Mouse (Mus musculus) lung, postnatal 4 days (tissue): ENCODE measurements around the gene F13a1.

Experiments
- DNase-seq, 2 experiments: peaks; one replicate each; pipeline ENCODE4 v3.0.0; 2021

F13a1 gene

DNA sequence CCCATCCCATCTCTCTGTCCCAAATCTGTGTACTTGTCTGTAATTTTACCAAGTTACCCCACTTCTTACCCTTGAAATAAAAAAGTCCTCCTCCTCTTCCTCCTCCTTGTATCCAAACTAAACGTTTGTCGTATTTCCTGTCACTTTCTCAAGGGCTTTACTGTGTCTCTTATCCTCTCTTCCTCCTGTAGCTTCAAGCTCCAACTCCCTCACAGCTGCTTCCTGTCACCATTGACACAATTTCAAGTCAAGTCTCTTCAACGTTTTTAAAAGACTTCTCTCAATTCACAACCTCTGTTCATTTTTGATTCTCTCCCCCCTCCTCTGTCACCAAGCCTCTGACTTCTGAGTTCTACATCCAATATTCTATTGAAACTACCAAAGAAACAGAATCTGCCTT lies at the start of gene F13a1:
Gene F13a1 (minus strand): TSS at position 119 of the 400 bp plus-strand sequence.
- DNase-seq = no peak

DNA sequence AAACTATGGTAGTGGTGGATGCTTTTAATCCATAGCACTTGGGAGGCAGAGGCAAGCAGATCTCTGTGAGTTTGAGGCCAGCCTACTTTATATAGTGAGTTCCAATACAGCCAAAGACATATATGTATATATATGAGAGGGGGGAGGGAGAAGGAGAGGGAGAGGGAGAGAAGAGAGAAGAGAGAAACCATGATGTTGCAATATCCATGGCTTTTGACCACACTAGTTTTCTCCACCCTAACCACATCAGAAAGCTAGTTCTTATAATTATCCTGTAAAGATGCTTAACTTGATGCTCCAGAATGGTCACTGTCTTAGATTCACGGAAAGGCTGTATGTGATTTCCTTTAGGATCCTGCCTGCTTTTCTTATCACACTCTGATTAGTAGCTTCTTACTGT lies 41.6 kb upstream of the F13a1 start:
- DNase-seq = no peak

DNA sequence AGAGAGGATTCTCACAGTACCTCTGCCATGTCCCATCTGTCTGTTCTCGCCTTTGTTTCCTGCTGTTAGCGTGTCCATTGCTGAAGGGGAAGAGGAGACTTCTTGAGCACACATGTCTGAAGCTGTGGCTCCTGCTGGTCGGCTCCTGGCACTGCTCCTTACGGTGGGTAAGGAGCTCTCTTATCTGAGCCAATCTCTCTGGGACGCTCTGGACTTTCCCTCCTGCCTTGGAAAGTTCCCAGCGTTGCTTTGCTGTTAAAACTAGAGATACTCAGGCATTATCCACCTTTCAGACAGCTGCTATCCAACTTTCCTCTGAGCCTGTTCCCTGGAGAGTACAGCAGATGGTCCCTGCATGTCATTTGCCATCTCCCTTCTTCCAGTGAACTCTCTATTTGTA lies 39.1 kb upstream of the F13a1 start:
- no peak for DNase-seq

DNA sequence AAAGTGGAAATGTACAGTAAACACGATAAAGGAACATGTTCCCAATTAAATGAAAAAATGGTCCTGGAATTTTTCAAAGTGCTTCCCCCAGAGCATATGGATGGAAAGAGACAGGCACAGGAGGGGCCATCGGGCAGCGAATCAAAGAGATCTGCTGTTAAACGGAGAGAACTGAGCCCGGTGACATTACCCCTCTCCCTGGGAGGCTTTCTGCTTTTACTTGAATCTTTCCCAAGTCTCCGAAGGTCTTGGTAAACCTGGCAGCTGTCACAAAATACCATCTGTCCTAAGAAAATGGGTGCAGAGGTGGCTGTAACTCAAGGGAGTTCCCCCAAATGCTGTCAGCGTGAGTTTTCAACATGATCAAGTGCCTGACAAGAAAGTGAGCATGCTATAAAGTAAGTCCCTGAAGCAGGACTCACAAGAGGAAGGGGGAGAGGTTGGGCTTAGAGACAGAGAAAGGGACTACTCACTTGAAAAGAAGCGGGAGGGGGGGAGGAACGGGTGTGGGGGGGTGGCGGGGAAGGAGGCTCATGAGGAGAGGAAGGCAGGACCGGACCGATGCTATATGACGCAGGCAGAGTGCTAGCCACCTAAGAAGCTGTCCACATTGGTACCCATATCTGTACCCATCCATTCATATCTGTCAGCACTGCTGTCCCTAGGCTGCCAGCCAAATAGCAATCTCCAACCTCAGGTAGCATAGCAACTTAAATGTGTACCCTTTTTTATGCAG lies 31.6 kb upstream of the F13a1 start:
- DNase-seq = no peak

DNA sequence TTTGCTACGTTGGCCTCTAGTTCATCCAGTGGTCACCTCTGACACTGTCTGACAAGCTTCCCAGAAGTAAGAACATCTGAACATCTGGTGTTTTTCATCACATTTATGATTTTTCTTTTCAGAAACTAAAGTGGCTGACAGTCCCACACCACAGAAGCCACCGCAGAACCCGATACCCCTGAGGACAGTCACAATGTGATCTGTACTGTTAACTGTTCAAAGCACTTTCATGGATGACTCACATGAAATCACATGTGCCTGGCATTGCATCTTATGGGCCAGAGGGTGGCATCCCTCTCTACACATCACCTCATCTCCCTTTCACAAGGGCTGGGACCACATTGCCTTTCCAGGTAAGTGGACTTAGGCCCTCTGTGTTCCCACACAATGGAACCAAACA lies 21.3 kb upstream of the F13a1 start:
- DNase-seq = no peak

DNA sequence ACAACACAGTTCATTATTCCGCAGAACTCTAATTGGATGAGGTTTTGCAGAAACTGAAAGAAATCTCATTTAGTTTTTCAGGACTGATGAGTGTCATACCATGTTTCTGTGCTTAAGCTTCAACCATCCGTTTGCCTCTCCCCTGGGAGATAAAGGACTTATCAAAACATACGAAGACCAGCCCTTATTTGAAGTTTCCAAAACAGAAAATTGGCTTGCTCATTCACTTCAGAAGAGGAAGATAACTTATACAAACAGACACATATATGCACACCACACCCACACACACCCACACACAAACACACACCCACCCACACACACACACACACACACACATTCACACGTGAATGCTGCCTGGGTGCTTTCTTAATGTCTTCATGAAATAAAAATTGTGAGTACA lies 20.8 kb upstream of the F13a1 start:
- DNase-seq = no peak

DNA sequence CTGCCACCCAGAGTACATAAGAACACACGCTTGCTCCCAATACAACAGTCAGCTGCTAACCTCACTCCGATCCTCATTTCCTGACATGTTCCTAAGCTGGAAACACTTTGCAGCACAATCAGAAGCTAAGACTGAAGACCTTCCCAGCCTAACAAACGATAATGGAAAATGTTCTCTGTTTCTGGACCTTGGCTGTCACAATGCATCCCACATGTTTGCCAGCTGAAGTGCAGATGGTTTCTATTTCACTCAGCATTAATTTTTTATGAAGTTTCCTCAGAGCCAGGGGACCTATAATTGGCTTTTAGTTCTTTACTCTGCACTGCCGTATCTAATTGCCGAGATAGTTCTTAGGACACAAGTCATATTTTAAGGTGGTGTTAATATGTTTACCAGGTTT lies 10.8 kb upstream of the F13a1 start:
- peak in 1 of 2 experiments; percentile 42 for DNase-seq

DNA sequence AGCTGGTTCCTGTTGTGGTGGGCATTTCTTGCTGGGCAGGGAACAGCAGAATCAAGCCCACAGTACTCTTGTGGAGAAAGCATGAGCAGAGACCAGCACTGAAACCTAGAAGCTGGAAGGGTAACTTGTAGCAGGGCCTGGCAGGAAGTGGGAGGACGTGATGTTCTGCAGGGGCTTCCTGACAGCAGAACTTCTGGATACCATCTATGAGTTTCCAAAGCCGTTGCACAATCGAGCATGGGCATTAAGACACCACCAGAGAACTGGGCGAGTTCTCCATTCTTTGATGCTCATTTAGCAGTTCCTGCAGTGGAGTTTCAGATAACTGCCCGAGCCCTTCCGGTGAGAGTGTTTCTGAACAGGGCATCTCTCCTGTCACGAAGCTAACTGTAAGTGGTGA lies 6.6 kb upstream of the F13a1 start:
- DNase-seq = peak; percentile 36 to 40

DNA sequence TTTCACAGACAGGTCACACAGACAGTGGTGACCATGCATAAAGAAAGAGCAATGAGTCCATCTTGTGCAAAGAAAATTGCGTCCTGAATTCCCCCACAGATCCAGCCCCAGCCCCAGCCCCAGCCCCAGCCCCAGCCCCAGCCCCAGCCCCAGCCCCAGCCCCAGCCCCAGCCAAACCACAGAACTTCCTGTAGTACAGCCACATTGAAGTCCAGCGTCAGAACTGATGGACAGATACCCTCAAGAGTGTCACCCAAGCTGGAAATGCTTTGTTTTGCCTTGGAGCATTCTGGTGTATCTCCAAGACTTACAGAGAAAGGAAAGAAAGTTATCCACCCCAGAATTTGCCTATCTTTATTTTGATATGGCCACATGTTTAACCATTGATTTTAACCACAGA lies 413 bp downstream of the F13a1 start:
- DNase-seq = no peak

DNA sequence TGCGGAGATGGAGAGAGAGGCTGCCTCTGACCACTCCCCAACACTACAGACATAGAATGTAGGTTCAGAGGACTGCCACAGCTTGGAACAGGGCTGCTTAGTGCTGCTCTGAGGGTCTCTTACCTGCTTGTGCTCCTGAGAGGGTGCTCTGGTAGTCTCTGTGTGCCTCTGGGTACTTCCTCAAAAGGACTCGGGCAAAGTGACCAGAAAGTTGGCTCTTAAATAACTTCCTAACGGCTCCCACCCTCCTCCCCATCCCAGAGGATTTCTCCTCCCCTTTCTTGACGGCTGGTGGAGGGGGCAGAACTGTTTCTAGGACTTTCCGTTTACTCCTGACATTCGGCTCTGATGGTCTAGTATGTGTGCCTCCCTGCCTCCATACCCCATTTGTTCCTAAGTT lies 1.0 kb downstream of the F13a1 start:
- DNase-seq = no peak

DNA sequence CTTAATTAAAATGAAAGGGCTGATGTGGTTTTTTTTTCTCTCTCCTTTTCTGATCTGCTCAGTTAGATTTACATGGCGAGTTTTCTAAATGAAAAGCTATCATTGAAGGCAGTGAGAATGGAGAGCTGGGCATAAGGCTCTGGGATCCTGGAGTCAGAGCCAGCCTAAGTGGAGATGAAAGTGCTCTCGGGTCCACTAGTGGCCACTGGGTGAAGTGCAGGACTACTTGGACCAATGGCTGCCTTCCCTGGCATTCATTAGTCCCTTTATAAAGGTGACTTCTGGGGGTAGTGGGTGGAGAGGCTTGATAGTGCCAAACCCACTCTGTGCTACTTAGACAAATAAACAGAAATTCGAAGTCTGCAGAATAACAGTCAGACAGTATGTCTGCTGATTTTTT lies 5.0 kb downstream of the F13a1 start:
- peak in 1 of 2 experiments; percentile 34 for DNase-seq

DNA sequence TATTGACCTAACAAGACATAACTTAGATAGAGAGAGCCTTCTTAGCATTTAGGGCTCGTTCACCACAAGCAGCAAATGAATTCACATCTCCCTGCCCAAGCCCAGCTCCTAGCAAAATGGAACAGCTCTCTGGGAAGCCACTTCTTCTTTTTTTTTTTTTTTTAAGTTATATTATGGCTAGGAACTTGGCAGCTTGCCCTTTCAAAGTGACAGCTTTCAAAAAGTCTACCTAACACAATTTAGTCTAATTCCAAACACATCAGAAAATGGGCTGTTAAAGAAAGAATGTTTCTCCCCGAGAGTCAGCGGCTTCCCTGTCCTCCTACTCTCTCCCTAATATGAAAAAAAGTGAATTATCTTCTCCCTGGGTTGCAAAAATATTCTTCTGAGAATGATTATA lies 15.3 kb downstream of the F13a1 start:
- no peak for DNase-seq

DNA sequence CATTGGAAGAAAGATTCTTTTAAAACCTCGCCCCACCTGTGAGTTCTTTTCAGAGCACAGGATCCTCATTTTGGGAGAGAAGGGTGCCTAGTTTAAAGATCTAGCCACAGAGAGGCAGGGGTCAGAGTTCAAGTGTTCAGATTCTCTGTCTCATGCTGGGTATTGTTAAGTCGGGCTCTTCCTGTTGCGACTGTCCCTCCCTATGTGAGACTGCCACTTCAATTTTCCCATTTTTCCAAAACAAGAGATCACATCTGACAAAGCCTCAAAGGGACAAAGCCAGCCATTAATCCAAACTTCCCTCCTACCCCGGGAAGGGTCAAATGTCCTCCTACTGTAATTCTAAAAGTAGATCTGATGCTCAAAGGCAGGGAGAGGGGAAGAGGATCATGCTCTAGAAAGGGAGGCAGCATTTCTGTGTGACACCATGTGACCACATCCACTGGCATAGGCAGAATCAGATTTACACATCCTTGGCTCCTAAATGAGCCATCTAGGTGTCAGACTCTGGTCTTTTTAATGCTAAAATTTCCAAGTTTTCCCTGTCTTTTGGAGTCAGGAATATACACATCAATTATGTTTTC lies 24.0 kb downstream of the F13a1 start:
- no peak for DNase-seq

DNA sequence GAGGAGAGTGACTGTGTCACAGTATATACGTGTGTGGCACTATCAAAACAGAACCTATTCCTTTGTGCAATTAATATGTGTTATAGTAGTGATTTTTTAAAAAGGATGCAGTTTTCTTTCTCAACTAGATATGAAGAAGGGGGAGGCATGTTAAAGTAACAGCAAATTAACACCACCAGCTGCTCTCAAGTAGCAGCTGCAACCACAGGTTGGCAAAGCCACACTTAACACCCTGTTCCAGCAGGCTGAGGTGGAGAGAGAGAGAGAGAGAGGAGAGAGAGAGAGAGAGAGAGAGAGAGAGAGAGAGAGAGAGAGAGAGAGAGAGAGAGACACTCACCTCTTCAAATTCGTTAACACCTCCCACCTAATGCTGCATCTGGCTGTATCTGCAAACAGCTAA lies 28.5 kb downstream of the F13a1 start:
- DNase-seq = no peak

DNA sequence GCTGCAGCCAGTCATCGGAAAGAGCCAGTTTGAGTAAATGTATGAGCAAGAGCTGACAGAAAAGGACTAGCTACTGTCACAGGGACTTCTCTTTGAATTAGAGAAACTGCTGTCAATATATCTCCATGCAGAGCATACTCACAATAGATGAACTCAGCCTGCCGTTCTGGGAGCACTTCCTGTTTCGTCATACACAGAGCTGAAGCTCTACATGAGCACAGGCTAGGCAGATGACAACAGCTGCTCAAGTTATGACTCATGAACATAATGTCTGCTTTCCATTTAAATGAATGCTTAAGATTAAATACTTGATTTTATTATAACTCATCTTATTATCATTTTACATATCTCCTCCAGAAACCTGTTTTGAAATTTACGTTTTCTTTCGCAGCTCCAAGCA lies 39.3 kb downstream of the F13a1 start:
- no peak for DNase-seq

DNA sequence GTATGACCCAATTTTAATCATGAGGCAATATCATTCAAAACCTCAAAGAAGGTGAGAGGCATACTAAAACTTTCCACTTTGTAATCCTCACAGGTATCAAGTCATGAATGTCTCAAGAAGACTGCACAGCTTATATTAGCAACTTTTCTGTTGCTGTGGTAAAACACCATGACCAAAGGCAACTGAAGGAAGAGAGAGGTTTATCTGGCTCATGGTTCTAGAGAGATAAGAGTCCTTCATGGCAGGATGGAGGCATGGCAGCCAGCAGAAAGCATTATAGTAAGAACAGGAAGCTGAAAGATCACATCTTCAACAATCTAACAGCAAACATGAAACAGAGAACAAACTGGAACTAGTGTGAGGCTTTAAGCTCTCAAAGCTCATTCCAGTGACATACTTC lies 43.8 kb downstream of the F13a1 start:
- no peak for DNase-seq

DNA sequence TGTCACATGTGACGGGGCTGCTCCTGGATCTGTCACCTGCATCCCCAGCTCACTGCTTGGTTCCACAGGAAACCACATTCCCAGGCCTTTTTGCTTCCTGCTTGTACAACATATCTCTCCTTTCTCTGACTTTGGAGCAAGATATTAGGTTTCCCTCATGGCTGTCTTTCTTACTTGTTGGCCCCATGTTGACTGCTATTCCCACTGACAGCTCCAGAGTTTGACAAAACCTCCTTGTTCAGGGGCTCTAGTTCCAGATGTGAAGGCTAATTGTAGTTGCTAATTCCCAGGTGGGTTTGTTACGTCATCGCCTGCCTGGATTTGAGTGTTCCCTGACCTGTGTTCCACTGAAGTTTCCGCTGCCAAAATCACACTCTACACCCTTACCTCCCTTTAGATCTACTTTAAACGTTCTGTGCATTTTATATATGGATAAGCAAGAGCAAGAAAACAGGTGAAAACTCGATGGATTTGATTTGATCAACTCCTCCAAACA lies 50.8 kb downstream of the F13a1 start:
- no peak for DNase-seq

DNA sequence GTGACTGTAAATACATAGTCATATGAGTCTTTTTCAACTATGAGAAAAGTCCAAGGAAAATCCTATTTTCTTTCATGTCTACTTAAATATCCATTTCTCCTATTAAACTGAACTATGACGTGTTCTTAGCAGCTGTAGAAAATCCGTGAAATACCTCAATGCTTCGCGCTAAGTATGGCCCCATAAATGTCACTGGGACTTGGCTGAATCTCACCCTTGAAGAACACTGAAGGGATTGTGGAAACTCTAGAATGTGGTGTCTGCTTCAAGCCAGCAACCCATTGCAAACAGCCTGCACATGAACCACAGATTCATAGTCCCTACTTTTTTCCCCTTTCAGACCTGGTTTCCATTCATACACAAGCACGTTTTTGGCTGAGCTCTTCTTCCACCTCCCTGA lies 56.5 kb downstream of the F13a1 start:
- DNase-seq = no peak

DNA sequence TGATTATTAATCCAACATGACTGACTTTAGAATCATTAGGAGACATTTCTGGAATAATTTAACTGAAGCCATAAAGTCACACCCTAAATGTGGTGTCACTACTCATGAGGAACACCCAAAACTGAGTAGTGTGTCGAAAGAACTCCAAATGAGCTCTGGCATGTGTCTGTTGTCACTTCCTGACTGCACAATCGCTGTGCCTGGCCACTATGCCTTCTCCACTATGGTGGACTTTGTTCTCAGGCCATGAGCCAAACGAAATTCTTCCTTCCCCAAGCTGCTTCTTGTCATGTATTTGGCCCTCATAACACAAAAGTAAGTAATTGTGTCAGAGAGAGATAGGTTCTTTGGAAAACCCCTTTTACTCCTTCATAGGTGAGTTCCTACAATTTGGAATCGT lies 61.7 kb downstream of the F13a1 start:
- no peak for DNase-seq

DNA sequence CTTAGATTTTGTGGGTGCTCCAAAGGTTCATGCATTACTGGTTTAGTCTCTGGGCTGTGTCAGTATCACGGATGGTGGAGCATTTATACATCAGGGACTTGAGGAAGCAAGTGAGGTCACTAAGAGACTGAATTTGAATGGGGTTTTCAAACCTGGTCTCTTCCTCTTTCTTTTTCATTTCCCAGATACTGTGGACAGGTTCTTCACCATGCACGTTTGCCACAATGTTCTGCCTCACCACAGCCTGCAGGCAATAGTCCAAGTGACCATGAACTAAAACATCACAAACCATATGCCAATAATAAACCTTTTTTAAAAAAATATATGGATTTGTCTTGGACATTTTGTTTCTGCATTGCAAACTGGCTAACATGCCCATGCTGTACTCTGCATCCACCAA lies 77.0 kb downstream of the F13a1 start:
- DNase-seq = no peak

DNA sequence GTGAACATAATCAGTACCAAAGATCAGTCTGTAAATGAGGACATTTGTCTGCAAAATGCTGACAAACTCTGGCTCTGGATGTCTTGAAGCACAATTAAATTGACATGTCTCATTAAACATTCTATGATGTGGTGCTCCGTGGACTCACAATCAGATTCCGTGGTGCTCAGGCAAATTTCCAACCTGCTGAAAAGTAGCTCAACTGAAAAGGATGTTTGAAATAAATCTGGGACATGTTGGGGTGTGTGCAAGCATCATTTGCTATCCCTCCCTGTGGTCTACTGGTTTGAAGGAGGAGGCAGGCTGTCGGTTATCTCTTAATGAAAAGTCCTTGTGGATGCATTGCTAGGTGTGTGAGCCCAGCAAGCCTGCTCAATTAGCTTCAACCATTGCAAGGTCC lies 77.8 kb downstream of the F13a1 start:
- no peak for DNase-seq

DNA sequence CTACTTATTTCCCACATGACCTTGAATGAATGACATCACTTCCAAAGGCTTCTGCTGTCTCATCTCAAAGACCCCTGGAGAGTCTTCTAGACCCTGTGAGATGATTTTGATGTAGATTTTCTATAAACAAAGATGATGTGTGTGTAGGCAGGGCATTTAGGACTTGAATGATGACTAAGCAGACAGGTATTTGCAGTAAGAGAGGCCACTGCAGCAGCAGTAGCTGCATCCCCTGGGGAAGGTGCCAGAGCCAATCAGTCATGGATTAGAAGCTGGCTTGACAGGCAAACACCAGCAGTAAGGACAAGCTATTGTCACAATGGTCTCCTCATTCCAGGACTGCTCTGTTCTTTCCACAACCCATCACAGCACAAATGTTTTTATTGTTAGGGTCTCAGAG lies 87.1 kb downstream of the F13a1 start:
- no peak for DNase-seq

DNA sequence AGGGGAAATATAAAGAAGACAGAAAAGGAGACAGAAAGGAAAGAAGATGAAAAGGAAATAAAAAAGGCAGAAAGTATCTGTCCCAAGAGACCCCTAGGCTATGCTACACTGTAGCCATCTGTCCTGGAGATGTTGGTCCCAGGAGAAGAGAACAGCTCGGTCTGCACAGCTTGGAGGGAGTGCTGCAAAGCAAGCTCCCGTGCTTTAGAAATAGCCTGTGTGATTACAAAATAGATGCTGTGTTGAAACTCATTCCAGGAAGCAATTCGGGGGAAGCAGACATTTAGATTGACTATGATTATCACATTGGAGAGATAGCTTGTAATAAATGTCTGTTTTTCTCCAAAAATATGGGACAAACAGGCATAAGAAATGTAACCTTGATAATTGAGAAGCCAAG lies 91.0 kb downstream of the F13a1 start:
- DNase-seq = no peak

DNA sequence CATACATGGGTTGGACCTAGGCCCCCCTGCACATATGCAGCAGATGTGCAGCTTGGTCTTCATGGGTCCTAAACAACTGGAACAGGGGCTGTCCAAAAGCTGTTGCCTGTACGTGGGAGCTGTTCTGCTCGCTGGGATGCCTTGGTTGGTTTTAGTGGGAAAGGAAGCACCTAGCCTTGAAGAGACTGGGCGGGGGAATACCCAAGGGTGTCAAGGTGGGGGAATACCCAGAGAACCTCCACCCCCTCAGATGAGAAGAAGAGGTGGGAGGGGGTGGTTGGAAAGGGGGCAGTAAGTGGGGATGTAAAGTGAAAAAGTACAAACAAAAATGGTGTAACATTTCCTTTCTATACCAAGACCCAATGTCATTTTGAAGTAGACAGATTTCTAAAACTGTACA lies 95.1 kb downstream of the F13a1 start:
- DNase-seq = no peak

DNA sequence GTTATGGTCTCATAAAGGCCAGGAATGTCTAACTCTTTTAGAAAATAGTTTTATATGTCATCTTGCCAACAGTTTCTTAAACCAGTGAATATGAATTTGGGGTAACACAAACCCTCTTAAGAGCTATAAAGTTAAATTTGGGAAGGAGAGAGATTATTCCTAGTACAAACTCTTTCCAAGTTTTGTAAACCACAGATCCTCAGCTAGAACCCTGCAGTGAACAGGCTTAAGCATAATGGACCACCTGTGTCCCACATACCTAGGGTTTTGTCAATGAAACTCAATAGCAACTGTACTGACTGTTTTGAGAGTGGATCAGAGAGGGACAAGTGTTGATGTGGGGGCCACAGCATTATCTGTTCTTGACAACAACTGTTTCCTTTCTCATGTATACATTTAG lies 96.4 kb downstream of the F13a1 start:
- no peak for DNase-seq
